Mouse (Mus musculus): ENCODE results near the gene Kcng3.

Gene Kcng3

GRCm38 (mm10) chr17:83631783-83632652 lies at the start of gene Kcng3:
Gene Kcng3 (minus strand): TSS chr17:83631895.
- DNase-seq (ENCODE audit: low spot score in 2 of 2): peak; percentile 51 to 55

- DNase-seq (ENCODE audit: low spot score in 2 of 2): no peak
Observed at GRCm38 (mm10) chr17:83677370-83677769, 45.7 kb upstream of the Kcng3 start.

- DNase-seq (ENCODE audit: low spot score in 2 of 2): no peak
Observed at GRCm38 (mm10) chr17:83672685-83673084, 41.0 kb upstream of the Kcng3 start.

DNA sequence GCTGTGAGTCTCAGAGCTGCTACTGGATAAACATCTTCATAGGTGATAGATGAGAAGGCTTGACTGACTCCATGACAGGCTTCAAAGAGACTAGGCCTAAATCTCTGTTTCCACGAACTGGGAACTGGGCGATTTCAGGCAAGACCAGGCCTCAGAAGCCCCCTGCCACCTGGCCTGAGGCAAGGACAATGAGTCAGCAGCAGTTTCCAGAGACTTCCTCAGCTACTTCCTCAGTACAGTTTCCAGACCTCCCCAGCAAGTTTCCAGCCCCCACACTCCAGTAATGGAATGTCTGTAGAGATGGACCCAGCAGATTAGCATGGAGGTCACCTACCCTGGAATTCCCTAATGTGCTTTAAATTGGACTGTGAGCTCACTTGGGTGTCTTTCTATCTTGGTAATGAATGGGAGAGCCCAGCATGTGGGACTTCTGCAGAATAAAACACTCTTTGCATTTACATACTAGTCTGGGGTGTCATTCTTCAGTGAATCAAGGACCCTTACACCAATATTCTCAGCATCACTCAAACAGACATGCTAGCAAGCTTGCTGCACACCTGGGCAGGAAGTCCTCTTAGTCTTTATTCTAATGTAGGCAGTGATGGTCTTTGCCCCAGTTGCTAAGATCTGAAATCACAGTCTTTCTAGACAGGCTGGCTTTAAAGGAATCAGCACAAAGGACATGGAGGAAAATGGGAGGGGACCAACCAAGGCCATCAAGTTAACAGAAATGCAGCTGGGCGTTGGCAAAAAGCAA lies 36.4 kb upstream of the Kcng3 start:
- DNase-seq (ENCODE audit: low spot score in 2 of 2): no peak

- no peak for DNase-seq (ENCODE audit: low spot score in 2 of 2)
Observed at GRCm38 (mm10) chr17:83666597-83667287, 35.0 kb upstream of the Kcng3 start.

- no peak for DNase-seq (ENCODE audit: low spot score in 2 of 2)
Observed at GRCm38 (mm10) chr17:83664761-83665160, 33.1 kb upstream of the Kcng3 start.

DNA sequence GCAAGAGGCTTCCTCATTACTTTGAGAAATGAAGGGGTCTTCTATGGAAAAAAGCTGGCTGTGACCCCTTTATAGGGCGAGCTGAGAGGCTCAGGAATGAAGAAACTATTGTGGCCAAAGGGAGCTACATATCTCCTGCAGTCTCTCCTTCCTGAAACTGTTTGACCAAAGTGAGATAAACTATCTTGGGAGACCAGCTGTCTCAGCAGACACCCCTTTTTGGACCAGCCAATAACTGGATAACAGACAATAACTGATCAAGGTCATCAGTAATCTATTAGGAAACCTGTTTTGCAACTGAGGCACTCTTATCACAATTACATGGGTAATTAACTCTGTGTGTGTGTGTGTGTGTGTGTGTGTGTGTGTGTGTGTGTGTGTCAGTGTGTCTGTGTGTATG lies 27.2 kb upstream of the Kcng3 start:
- no peak for DNase-seq (ENCODE audit: low spot score in 2 of 2)

- no peak for DNase-seq (ENCODE audit: low spot score in 2 of 2)
Observed at GRCm38 (mm10) chr17:83657375-83657774, 25.7 kb upstream of the Kcng3 start.

GRCm38 (mm10) chr17:83655732-83656131 lies 24.0 kb upstream of the Kcng3 start:
- no peak for DNase-seq (ENCODE audit: low spot score in 2 of 2)

DNA sequence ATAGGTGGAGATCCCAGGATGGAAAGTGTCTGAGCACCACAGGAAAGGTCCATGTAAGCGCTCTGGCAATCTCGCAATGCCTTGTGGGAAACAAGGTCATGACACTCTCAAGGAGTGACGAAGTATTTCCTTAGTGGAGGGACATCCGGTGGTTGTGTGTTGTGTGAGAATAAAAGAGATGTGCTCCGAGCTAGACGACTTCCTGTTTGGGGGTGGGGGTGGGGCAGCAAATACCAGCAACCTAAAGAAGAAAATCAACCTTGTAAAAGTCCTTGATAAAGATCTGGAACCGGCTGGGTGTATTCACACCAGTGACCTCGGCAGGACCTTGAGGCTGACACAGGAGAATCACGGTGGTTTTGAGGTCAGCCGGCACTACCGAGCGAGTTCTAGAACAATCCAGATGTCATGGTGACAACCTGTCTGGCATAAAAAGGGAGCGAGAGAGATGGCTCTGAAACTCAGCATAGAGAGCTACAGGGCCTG lies 23.0 kb upstream of the Kcng3 start:
- no peak for DNase-seq (ENCODE audit: low spot score in 2 of 2)

DNA sequence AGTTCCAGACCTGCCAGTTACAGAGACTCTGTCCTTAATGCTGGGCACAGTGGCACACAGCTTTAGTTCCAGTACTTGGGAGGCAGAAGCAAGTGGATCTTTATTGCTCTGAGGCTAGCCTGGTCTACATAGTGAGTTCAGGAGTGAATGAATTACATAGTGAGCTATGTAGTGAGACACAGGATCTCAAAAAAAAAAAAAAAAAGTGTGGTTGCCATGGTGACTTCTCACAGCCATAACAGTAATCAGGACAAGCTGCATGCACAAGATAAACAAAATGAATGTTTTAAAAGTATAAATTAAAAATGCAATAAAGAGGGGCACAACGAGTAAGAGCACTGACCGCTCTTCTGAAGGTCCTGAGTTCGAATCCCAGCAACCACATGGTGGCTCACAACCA lies 21.9 kb upstream of the Kcng3 start:
- DNase-seq (ENCODE audit: low spot score in 2 of 2): no peak

GRCm38 (mm10) chr17:83650932-83651682 lies 19.4 kb upstream of the Kcng3 start:
- DNase-seq (ENCODE audit: low spot score in 2 of 2): no peak

DNA sequence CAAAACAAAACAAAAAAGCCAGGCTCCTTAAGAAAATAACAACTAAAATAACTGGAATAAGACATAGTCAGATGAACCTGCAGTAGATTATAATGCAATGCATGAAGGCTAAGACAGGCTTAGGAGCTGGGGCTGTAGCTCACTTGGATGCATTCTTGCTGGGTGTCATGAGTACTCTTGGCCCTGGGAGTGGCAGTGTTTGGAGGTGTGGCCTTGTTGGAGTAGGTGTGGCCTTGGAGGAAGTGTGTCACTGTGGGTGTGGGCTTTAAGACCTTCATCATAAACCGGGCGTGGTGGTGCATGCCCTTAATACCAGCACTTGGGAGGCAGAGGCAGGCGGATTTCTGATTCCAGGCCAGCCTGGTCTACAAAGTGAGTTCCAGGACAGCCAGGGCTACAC lies 18.3 kb upstream of the Kcng3 start:
- no peak for DNase-seq (ENCODE audit: low spot score in 2 of 2)

- no peak for DNase-seq (ENCODE audit: low spot score in 2 of 2)
Observed at GRCm38 (mm10) chr17:83647413-83647812, 15.7 kb upstream of the Kcng3 start.

DNA sequence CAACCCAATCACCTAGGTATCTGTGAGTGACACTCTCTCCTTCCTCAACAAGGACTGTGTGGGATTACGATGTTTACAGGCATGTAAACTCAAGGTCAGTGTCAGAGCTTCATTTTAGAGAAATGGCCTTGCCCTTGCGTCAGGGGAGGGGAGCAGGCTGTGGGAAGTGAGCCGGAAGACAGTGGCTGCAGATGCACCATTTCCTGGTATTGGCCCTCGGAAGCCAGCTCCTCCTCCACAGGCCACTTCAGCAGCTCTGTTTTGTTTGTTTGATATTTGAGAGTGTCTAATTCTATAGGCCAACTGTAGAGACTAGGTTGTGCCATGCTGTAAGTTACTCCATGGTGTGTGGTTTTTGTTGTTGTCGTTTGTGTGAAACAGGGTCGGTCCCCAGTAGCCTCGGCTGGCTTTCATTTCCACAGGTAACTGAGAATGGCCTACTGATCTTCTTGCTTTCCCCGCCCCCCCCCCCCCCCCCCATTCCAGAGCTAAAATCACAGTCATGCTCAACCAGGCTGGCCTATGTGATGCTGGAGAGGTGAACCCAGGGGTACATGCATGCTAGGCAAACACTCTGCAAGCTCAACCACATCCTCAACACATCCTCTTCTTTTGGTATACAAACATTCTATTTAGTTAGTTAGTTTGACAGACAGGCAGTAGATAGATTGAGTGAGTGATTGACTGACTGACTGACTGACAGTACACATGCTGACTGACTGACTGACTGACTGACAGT lies 14.9 kb upstream of the Kcng3 start:
- no peak for DNase-seq (ENCODE audit: low spot score in 2 of 2)

GRCm38 (mm10) chr17:83645226-83645808 lies 13.6 kb upstream of the Kcng3 start:
- DNase-seq (ENCODE audit: low spot score in 2 of 2): peak in 1 of 2 experiments; percentile 33

- DNase-seq (ENCODE audit: low spot score in 2 of 2): peak in 1 of 2 experiments; percentile 41
Observed at GRCm38 (mm10) chr17:83637393-83637792, 5.7 kb upstream of the Kcng3 start.

GRCm38 (mm10) chr17:83636443-83636842 lies 4.7 kb upstream of the Kcng3 start:
- no peak for DNase-seq (ENCODE audit: low spot score in 2 of 2)

DNA sequence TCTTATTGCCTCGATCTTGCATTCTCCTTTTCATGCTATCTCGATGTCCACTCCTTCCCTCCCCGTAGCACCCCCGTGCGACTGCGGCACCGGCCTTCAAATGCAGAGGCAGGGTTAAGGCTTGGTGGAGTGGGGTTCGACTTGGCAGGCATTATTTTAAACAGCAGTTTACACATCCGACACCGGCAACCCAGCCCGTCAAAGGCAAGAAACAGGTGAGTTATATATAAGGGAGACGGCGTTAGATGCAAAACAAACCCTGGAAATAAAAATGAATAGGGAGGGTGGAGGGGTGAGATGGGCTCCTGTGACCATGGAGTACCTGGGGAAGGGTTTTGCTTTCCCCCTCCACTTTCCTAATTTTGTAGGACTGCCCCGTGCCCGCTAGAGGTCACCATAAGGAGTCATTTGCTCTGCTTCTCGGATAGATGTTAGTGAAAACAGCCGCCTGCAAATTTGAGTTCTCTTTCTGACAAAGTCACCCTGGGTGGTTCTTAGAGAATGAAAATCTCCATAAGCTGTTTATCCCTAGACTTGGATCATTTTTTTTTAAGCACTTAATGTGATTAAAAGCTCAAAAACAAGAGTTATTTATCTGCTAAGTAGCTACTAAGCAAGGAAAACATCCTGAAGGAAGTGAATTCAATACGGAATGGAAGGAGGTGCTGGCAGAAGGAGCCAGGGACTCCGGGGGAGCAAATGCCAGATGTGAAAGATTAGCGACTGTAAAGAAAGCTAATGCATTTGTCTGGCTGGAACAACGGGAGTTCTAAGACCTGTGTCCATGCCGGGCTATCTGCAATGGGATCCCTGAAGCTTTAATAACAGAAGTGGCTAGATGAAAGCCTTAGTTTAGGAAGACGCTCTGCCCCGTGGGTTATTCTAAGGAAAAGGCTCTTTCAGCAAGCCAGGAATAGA lies 1.2 kb upstream of the Kcng3 start:
- peak; percentile 80 to 81 for DNase-seq (ENCODE audit: low spot score in 2 of 2)

All from right cerebral cortex, postnatal 10 days (tissue).